Mouse (Mus musculus): Measurements from ENCODE around the gene Mzt1.

GRCm38 (mm10) chr14:99043499-99043898 lies 2.4 kb downstream of the Mzt1 start:
- no peak for TF ChIP-seq CTCF (IDR thresholded peaks at IDR 0.05; ENCODE audit: low read depth)
- no peak for TF ChIP-seq EP300 (IDR thresholded peaks at IDR 0.05; ENCODE audit: low read depth)

Measured in liver, embryonic 14.5 days (tissue).